Mouse (Mus musculus): ENCODE data around the gene Cbll1.
"Not testable (repeated sequence)": the region's sequence is repeated elsewhere in the genome, so short reads cannot be mapped to it uniquely, and the experiment has no call there.

Cbll1 gene

GRCm38 (mm10) chr12:31498936-31499313, 491 bp downstream of the Cbll1 start:
- peak; percentile 2 for DNase-seq (ENCODE audit: low spot score)

- DNase-seq (ENCODE audit: low spot score), result peak; percentile 34
Measured at GRCm38 (mm10) chr12:31486431-31486830, 13.0 kb downstream of the Cbll1 start.

- DNase-seq (ENCODE audit: low spot score), result not testable (repeated sequence)
Measured at GRCm38 (mm10) chr12:31478182-31478581, 21.2 kb downstream of the Cbll1 start.

- no peak for DNase-seq (ENCODE audit: low spot score)
Measured at GRCm38 (mm10) chr12:31462615-31463014, 36.8 kb downstream of the Cbll1 start.

GRCm38 (mm10) chr12:31461371-31461770, 38.0 kb downstream of the Cbll1 start:
- no peak for DNase-seq (ENCODE audit: low spot score)

GRCm38 (mm10) chr12:31460270-31460669, 39.1 kb downstream of the Cbll1 start:
- not testable (repeated sequence) for DNase-seq (ENCODE audit: low spot score)

GRCm38 (mm10) chr12:31458474-31458873, 40.9 kb downstream of the Cbll1 start:
- peak; percentile 49 for DNase-seq (ENCODE audit: low spot score)

- DNase-seq (ENCODE audit: low spot score), result no peak
Measured at GRCm38 (mm10) chr12:31456271-31456670, 43.1 kb downstream of the Cbll1 start.

GRCm38 (mm10) chr12:31449341-31449740, 50.1 kb downstream of the Cbll1 start:
- no peak for DNase-seq (ENCODE audit: low spot score)

GRCm38 (mm10) chr12:31444827-31445226, 54.6 kb downstream of the Cbll1 start:
- peak; percentile 23 for DNase-seq (ENCODE audit: low spot score)

- no peak for DNase-seq (ENCODE audit: low spot score)
Measured at GRCm38 (mm10) chr12:31444131-31444546, 55.3 kb downstream of the Cbll1 start.

- no peak for DNase-seq (ENCODE audit: low spot score)
Measured at GRCm38 (mm10) chr12:31439612-31440011, 59.8 kb downstream of the Cbll1 start.

GRCm38 (mm10) chr12:31437791-31438190, 61.6 kb downstream of the Cbll1 start:
- no peak for DNase-seq (ENCODE audit: low spot score)

Data from lung, postnatal 25 days (tissue).